Mouse (Mus musculus): ENCODE data around the gene Rpl41. TPM values are rescaled to one million over a fixed set of nuclear protein-coding genes. Genes with fewer than 3 reads are reported as not detected.

The Rpl41 gene
- total RNA-seq (2014; rRNA removed) (412 and 501 TPM in 2 replicates), polyA plus RNA-seq (2015; fragmentation: Nextera tagmentation; extraction: Ambion mirVana) (2,609 and 2,618 TPM in 2 replicates)

DNA sequence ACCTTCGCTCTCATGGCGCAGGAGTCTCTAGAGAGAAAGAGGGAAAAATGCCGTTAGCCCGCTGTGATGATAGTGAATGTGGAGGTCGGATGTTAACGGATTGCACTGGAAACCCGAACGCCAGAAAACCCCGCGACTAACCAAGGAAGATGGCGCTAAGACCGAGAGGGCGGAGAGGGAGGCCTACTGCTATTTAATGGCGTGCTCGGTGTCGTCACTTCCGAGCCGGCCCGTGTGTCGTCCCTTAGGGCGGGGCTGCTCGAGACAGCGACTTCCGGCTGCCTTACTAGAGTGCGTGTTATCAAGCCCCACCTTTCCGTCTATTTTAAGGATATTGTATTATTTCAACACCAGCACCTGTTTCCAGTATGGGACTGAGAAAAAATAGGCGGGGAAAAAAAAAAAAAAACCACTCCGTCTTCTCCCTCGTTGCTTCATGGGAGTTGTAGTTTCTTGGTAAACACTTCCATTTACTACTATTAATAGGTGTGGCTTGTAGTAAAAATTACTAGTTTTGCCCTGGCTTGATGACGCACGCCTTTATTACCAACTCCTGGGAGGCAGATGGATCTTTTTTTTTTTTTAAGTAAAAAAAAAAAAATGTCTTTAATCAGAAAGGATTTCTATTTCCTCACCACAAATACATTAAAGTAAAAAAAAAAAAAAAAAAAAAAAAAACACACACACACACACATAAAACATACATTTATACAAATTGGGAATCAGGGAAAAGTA lies at the start of gene Rpl41:
Gene Rpl41 (minus strand): TSS at position 359 of the 735 bp plus-strand sequence.
- TF ChIP-seq CTCF (IDR thresholded peaks at IDR 0.05; ENCODE audit: low read depth) = no peak
- H3K27me3 ChIP-seq (ENCODE audit: insufficient read depth, low read length) = no peaks in the 10 kb centered on the region
- H3K4me3 ChIP-seq (ENCODE audit: low read length) = peak within 1 kb of the TSS; percentile 73
- peak; percentile 93 for ATAC-seq
- peak within 1 kb of the TSS; percentile 87 for H3K9ac ChIP-seq (replicated peaks; ENCODE audit: low read length)
- peak; percentile 98 for DNase-seq (ENCODE audit: low spot score)
- no peaks in the 10 kb centered on the region for H3K9me3 ChIP-seq (ENCODE audit: low read length)
- 0 out of 2 replicates have a peak, but pooled peaks cover 5% of the 10 kb centered on the region for H3K4me1 ChIP-seq (ENCODE audit: insufficient read depth, low read length)
- WGBS = under 1% methylated on average over 31 of the region's 31 CpGs
- H3K27ac ChIP-seq = peak within 1 kb of the TSS; percentile 97
- H3K4me2 ChIP-seq (ENCODE audit: low read depth, low read length) = peak within 1 kb of the TSS; percentile 79
- peaks cover 15% of the 10 kb centered on the region for H3K36me3 ChIP-seq (ENCODE audit: insufficient read depth, low read length)

DNA sequence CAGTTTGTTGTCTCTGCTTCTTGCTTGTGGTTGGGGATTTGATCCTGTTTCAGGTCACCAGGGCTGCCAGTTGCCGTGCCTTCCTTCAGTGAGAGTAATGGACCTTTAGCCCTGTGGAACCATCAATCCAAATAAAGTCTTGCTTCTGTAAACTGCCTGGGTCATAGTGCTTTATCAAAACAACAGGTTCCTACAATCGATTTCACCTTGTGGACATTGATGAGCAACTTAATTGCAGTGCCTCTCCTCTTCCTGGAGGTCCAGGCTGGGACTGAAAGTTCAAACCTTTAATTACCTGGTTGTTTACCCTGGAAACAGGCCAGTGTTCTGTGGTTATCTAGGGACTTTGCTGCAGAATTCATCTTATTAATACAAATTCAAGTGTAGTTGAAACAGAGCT lies 49.4 kb upstream of the Rpl41 start:
- ATAC-seq = no peak
- WGBS = 82% methylated on average over 2 of the region's 2 CpGs
- no peak for TF ChIP-seq CTCF (IDR thresholded peaks at IDR 0.05; ENCODE audit: low read depth)

DNA sequence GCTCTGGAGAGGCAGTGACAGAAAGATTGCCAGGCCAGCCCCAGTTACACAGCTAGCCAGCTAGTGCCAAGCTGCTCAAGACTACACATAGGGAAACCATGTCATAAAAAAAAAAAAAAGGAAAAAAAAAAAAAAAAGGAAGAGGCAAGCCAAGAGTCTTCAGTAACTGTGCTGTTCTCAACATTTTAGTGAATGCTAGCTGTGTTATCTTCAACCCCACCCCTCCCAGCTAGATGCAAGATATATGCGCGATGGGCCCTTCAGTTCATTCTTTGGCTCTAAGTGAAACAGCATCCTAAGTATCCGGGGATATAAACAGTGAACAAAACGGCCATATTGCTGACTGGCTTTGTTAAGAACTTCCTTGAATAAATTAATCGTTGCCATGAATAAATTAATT lies 43.7 kb upstream of the Rpl41 start:
- Histone ChIP-seq H3K4me1 (ENCODE audit: insufficient read depth, low read length) (peaks cover 5% of the 10 kb centered on the region; the same call in 1 of the 2 replicates), H3K9ac (replicated peaks; ENCODE audit: low read length) (no peak overlapping the region), H3K9me3 (ENCODE audit: low read length) (no peaks in the 10 kb centered on the region), H3K4me3 (ENCODE audit: low read length) (no peak overlapping the region), H3K27ac (no peak overlapping the region), H3K4me2 (ENCODE audit: low read depth, low read length) (no peak overlapping the region), H3K36me3 (ENCODE audit: insufficient read depth, low read length) (no peaks in the 10 kb centered on the region), H3K27me3 (ENCODE audit: insufficient read depth, low read length) (peaks cover 11% of the 10 kb centered on the region)
- DNase-seq (ENCODE audit: low spot score) = no peak
- ATAC-seq = no peak
- TF ChIP-seq CTCF (IDR thresholded peaks at IDR 0.05; ENCODE audit: low read depth) = no peak
- 56% methylated on average over 5 of the region's 5 CpGs for WGBS

More for the DNA sequence above, 49.4 kb upstream of the Rpl41 start:
- no peaks in the 10 kb centered on the region for H3K36me3 ChIP-seq (ENCODE audit: insufficient read depth, low read length)
- H3K4me2 ChIP-seq (ENCODE audit: low read depth, low read length) = no peak overlapping the region
- no peaks in the 10 kb centered on the region for H3K4me1 ChIP-seq (ENCODE audit: insufficient read depth, low read length)
- DNase-seq (ENCODE audit: low spot score) = no peak
- no peaks in the 10 kb centered on the region for H3K9me3 ChIP-seq (ENCODE audit: low read length)
- H3K4me3 ChIP-seq (ENCODE audit: low read length) = no peak overlapping the region
- H3K27ac ChIP-seq = no peak overlapping the region
- no peaks in the 10 kb centered on the region for H3K27me3 ChIP-seq (ENCODE audit: insufficient read depth, low read length)
- no peak overlapping the region for H3K9ac ChIP-seq (replicated peaks; ENCODE audit: low read length)

DNA sequence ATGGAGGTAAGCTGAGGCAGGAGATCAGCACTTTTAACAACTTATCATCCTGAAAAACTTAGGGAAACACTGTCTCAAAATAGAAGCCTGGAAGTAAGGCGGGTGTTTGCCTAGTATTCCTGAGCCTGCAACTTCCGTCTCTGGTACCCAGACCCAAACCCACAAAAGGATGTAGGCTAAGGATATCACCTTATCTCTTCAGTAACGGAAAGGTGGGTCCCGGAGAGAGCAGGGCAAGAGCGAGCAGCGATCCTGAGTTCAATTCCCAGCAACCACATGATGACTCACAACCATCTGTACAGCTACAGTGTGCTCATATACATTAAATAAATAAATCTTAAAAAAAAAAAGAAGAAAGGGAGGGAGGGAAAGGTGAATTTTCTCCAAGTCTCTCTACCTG lies 42.3 kb upstream of the Rpl41 start:
- Histone ChIP-seq H3K4me3 (ENCODE audit: low read length) (no peak overlapping the region), H3K4me2 (ENCODE audit: low read depth, low read length) (no peak overlapping the region), H3K36me3 (ENCODE audit: insufficient read depth, low read length) (no peaks in the 10 kb centered on the region), H3K9ac (replicated peaks; ENCODE audit: low read length) (no peak overlapping the region), H3K9me3 (ENCODE audit: low read length) (no peaks in the 10 kb centered on the region), H3K27me3 (ENCODE audit: insufficient read depth, low read length) (peaks cover 21% of the 10 kb centered on the region), H3K4me1 (ENCODE audit: insufficient read depth, low read length) (peaks cover 5% of the 10 kb centered on the region; the same call in 1 of the 2 replicates), H3K27ac (no peak overlapping the region)
- ATAC-seq (no peak), DNase-seq (ENCODE audit: low spot score) (no peak)
- WGBS = 86% methylated on average over 6 of the region's 6 CpGs
- no peak for TF ChIP-seq CTCF (IDR thresholded peaks at IDR 0.05; ENCODE audit: low read depth)

DNA sequence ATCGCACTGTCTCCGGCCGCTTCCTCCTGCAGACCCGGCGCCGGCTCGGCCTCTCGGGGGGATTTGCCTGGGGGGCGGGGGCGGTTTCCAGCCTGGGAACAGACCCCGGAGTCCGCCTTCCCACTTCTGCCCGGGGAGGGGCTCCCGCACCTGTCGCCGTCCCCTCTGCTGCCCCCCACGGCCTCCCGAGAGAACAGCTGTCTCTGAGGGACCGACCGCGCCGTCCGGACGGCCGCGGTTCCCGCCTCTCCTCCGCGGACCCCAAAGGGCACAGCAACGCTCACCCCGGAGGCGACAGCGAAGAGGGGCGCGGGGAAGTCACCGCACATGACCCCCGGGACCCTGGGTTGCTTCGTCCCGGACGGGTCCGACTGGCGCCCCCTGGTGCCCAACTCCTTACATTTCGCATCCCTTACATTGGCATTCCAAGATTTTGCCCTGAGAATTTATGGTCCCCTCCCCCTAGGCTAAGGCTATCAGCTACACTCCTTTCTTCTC lies 41.1 kb upstream of the Rpl41 start:
- DNase-seq (ENCODE audit: low spot score) = peak; percentile 80
- H3K4me3 ChIP-seq (ENCODE audit: low read length) = peak overlapping the region; percentile 47
- peaks cover 5% of the 10 kb centered on the region; the same call in 1 of the 2 replicates for H3K4me1 ChIP-seq (ENCODE audit: insufficient read depth, low read length)
- peak; percentile 77 for TF ChIP-seq CTCF (IDR thresholded peaks at IDR 0.05; ENCODE audit: low read depth)
- H3K9me3 ChIP-seq (ENCODE audit: low read length) = no peaks in the 10 kb centered on the region
- H3K36me3 ChIP-seq (ENCODE audit: insufficient read depth, low read length) = no peaks in the 10 kb centered on the region
- peak overlapping the region; percentile 100 for H3K4me2 ChIP-seq (ENCODE audit: low read depth, low read length)
- peak overlapping the region; percentile 45 for H3K9ac ChIP-seq (replicated peaks; ENCODE audit: low read length)
- 0% methylated on average over 41 of the region's 43 CpGs for WGBS
- peak; percentile 72 for ATAC-seq
- H3K27ac ChIP-seq = no peak overlapping the region
- H3K27me3 ChIP-seq (ENCODE audit: insufficient read depth, low read length) = peaks cover 21% of the 10 kb centered on the region

DNA sequence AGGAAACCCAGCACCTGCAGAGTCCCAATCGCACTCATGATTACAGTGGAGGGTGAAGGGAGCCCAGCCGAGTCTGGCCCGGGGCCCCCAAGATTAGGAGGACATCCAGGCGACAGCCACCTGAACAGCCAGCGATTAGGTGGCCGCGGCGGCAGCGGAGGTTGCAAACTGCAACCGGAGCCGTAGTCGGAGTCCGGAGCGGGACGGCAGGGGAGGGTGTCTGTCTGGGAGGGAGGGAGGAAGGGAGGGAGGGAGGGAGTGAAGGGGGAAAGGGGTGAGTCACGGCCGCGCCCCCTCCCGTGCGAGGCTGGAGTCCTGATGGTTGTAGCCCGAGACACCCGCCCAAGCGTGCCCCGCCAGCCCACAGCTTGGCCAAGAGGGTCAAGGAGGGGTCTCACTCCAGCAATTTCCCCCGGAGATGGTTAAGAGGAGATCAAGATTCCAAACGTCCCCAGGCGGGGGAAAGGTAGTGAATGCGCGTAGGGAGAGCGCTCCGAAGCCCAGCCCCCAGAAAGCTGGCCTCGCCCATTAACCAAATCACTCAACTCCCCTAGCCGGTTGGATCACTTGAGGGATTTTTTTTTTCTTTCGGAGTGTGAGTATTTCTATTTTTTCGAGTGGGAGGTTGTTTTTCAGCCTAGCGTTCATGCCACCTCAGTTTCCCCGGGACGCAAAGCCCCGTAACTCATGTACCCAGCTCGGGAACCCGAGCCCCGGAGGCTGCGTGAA lies 40.5 kb upstream of the Rpl41 start, which contains the start of gene Erbb3:
Gene Erbb3 (minus strand): TSS at position 189 of the 729 bp plus-strand sequence.
- no peak for TF ChIP-seq CTCF (IDR thresholded peaks at IDR 0.05; ENCODE audit: low read depth)
- H3K27me3 ChIP-seq (ENCODE audit: insufficient read depth, low read length) = peaks cover 21% of the 10 kb centered on the region
- H3K27ac ChIP-seq = no peak within 1 kb of the TSS
- H3K4me1 ChIP-seq (ENCODE audit: insufficient read depth, low read length) = peaks cover 5% of the 10 kb centered on the region; the same call in 1 of the 2 replicates
- peak; percentile 31; the same call in 1 of the 2 replicates for ATAC-seq
- peak within 1 kb of the TSS; percentile 47 for H3K4me3 ChIP-seq (ENCODE audit: low read length)
- under 1% methylated on average over 43 of the region's 43 CpGs for WGBS
- H3K4me2 ChIP-seq (ENCODE audit: low read depth, low read length) = peak within 1 kb of the TSS; percentile 100
- H3K9me3 ChIP-seq (ENCODE audit: low read length) = no peaks in the 10 kb centered on the region
- DNase-seq (ENCODE audit: low spot score) = peak; percentile 22
- H3K9ac ChIP-seq (replicated peaks; ENCODE audit: low read length) = peak within 1 kb of the TSS; percentile 45
- no peaks in the 10 kb centered on the region for H3K36me3 ChIP-seq (ENCODE audit: insufficient read depth, low read length)

Data from hindbrain, postnatal 0 days (tissue).